Mouse (Mus musculus) T-helper 2 cell (primary cell): ENCODE measurements at regions not wholly inside any gene's neighbourhood (a gene's known extent, or its start where the extent isn't known, plus 50 kb on each side); places are given as distances from the start of the nearest gene placed in this dataset.

Source experiments
- in situ Hi-C: fragments of 300-600 bp; cut with MboI, MseI; formaldehyde crosslinking; loops from one replicate; pipeline ENCODE4 v1.15.1; 2025; ENCODE audit warnings: high pct_unique_total_duplicates

DNA sequence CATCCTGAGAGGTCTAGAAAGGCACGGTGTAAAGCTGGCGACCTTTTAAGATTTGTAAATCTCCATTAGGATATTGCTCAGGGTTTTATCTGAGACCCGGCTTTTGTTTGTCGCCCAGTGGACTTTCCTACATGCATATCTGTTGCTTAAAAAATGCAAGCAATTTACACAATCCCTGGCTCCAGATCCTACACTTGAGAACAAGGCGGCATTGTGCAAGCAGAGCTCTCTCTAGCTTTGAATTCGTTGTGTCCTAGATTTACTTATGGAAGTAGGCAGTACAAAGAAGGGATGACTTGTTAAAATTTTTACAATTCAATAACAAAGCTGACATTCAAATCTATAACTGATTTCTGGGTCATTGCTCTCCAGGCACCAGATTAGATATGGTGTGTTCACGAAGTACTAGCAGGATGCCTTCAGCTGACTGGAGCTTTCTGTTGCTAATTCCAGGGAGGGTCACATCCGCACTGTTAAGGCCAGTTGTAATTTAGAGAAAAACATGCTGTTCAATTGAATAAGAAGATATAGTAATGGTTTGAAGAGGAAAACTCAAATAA is 62.2 kb upstream of the Teddm2 start:
- in situ Hi-C loops = no loop called here

GRCm38 (mm10) chr1:153963744-153964342 is 63.8 kb upstream of the Teddm2 start:
- in situ Hi-C loops = no loop called here

- in situ Hi-C loops = no loop called here
Measured at GRCm38 (mm10) chr1:153969401-153969800, 69.4 kb upstream of the Teddm2 start.

DNA sequence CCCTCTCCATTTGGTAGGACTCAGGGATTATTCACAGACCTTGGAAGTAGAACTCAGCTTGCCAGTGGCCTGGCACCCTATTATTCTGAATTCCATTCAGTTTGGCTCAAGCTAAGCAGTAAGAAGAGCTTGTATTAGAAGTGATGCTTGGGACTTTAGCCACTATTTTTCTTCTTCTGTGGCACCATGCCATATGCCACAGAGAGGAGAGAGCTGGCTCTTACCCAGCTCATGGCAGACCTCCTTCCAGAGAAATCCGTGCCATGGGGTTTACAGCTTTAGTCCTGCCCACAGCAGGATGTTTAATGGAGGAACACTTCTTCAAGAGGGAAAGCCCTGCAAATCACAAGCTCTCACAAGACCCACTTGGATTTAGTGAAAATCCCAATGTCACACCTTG is 74.3 kb upstream of the Teddm2 start:
- in situ Hi-C loops = no loop called here

- in situ Hi-C loops = no loop called here
Measured at GRCm38 (mm10) chr1:153977963-153978726, 78.1 kb upstream of the Teddm2 start.

DNA sequence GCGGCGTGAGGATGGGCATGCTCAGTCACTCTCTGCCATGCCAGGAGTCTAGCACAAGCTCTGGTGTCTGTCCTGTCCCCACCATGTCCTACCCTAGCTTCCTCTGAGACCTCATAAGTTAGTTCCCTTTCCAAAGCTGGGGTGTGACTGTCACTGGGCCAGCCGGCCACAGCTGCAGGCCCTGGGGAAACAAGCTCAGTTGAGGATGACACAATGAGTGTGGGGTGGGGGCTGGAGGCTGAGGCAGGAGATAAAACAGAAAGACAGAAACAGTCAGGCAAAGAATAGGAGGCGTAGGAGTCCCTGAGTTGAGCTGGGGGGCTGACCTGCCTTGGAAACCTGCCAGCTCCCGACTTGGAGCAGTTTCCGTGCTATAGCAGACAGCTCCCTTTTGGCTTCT is 80.9 kb upstream of the Teddm2 start:
- in situ Hi-C loops = no loop called here

GRCm38 (mm10) chr1:153985595-153985994 is 85.6 kb upstream of the Teddm2 start:
- in situ Hi-C loops = no loop called here

DNA sequence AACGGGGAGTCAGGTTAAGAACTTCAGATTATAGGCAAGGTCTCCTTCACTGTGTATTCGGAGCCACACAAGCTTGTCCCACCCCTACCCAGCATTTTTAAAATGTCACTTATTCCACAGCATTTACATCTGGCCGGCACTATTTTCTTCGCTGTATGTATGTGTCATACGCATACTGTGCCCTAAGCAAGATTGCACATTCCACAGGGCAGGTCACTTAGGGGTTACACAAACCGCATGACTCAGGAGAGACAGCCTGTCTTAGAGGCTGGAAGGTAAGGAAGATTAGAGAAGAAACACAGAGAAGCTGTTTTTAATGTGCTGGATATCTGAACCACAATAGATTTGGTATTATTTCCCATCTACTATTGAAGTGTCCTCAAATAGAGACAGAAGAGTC is 86.6 kb upstream of the Teddm2 start:
- in situ Hi-C loops = no loop called here

DNA sequence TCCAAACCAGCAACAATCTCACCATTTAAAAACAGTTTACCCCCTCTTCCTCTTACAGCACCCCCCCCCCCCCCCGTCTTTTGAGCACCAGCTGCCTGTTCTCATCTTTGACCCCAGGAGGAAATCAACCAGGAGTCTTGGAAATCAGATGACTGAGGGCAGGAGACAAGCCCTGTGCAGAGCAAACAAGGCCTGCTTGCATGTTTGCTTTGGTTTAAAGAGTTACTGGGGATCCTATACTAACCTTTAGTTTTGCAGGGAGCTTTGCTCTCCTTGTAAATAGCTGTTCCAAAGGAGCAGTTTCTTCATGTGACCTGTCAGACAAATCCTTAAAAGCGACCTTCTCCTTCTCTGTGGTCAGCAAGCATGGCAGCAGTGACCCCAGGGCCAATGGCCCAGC is 88.3 kb upstream of the Teddm2 start:
- in situ Hi-C loops = no loop called here

GRCm38 (mm10) chr1:153990651-153991435 is 90.8 kb upstream of the Teddm2 start:
- in situ Hi-C loops = no loop called here

GRCm38 (mm10) chr1:153992466-153992865 is 92.4 kb upstream of the Teddm2 start:
- in situ Hi-C loops = no loop called here

GRCm38 (mm10) chr1:153994871-153995270 is 94.8 kb upstream of the Teddm2 start:
- in situ Hi-C loops = no loop called here

DNA sequence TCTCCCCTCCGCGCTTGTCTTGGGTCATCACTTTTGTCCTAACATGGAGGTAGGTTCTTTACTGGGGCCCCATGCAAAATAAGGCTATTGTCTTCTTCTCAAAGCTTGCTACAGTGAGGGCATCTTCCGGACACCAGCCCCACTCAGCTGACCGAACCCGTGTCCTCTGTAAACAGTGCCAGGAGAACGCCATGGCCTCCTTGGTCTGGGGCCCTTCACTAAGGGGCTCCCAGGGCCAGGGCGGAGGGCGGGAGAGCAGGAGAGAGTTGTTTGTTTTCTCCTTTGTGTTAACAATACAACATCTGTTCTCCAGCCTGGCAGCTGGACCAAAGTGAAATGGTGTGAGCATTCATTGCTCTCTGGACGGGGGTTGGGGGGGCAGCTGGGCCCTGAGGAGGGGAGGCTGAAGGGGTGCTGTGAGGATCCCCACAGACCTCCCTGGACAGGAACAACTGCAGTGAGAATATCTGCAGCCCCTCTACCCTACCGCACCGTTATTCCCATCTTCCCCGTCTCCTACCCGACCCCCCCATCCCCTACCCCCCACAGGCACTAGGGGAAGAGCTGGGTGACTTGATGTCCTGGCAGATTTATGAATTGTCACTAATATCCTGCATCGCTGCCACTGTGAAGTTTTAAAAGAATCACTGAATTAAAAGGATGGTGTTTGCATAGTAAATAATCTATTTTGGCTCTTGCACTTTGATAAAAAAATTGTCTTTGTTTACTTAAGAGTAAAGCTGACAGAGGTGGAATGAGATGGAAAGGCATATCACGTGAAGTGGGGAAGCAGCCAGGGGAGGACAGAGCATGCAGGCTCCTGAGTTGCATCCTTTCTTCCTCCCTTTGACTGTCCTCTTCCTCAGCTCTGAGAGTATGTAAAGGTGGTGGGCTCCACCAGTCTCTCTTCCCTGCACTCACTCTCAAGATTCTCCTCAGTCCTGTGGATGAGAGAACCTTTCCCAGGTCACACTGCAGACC is 97.5 kb upstream of the Teddm2 start:
- in situ Hi-C loops = no loop called here

GRCm38 (mm10) chr1:153999776-154000175 is 99.7 kb upstream of the Teddm2 start:
- in situ Hi-C loops = no loop called here

DNA sequence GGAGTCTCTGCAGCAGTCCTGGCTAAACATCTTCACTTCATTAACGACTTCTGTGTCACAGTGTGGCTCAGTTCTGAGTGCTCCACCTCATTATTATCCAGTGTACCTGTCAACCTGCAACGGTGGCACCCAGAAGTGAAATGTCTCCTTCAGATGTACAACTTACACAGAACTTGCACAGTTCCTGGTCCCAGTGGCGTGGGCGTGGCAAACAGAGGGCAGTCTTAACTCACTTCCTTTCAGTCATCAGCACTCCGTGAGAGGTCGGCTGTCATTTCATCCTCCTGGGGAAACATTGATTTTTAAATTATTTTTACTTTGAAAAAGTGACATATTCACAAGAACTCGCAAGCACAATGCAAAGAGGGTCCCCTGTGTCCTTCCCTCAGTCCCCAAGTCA is 103.6 kb upstream of the Teddm2 start:
- in situ Hi-C loops = no loop called here

DNA sequence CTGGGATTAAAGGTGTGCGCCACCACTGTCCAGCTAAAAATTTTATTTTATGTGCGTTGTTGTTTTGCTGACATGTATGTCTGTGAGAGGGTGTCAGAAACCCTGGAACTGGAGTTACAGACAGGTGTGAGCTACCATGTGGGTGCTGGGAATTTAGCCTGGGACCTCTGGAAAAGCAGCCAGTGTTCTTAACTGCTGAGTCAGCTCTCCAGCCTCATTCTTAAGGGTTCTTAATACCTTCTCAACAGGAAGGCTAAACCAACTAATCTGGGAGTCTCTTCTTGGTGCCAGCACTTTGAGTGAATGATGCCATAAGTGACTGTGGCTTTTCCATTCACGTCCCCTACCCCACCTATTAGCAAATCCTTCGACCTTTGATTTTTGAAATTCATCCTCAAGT is 104.6 kb upstream of the Teddm2 start:
- in situ Hi-C loops = no loop called here

- in situ Hi-C loops = no loop called here
Measured at GRCm38 (mm10) chr1:154006055-154006454, 106.0 kb upstream of the Teddm2 start.

GRCm38 (mm10) chr1:154007440-154007839 is 107.4 kb upstream of the Teddm2 start:
- in situ Hi-C loops = no loop called here

DNA sequence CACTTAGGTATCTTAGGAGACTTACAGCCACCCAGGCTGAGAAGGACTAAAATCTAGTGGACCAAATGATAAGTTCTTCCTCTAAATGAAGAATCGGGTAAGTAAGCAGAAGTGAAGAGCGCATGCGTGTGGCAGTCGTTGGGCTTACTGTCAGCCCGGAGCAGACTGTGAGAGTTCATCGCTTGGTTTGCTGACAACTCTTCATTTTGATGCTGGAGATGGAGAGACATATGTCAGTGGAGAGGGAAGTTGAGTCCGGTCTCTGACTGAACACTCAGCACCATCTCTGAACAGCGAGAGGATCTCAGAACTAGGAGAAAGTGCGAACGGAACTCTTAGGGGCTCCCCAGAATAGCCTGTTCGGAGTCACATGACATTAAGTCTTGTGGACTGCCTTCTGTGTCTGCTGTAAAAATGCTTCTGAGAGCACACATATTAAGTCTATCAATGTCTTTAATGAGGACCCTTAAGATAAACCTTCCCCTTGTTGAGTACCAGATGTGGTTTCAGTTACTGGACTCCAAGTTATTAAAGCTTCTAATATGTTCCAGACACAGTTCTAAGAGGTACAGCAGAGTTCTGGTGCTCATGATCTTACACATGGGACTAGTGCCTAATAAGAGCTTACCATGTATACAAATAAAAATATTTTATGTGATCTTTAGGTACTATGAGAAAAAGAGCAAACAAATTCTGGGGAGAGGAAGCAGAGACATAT is 108.7 kb upstream of the Teddm2 start:
- in situ Hi-C loops = no loop called here

GRCm38 (mm10) chr1:154010681-154011080 is 110.7 kb upstream of the Teddm2 start:
- in situ Hi-C loops = loop anchor here (5.0 kb wide), 1 partner anchor 47 kb away; no protein-coding TSS in a partner anchor
